9 mouse cellular contexts compared by ENCODE assay signal in genomic region chr13:53069076-53069690, GRCm38 (mm10).
A peak's percentile ranks its signal among the peaks of the same experiment; 100 is the strongest.
DNase-seq lines count a peak whose midpoint lies in the region.
"Had no signal": no experiment of that assay in that cellular context is flagged by ENCODE, and none has a peak within 500 bp of the region (broad histone marks: within the 10 kb centered on the region; RNA-seq: fewer than 3 reads in every experiment).

No protein-coding gene starts in this region.

- DNase-seq in gastrocnemius, adult 18-20 months (ENCODE audit: low spot score): peak; percentile 23
- no peak for DNase-seq in gastrocnemius, postnatal 36 days
- peak; percentile 16 for DNase-seq in lung, postnatal 10 days
- DNase-seq in lung, postnatal 4 days: no peak
- peak; percentile 32 for DNase-seq in gastrocnemius, postnatal 14 days
- peak; percentile 21 for DNase-seq in thymus, postnatal 25 days
- DNase-seq in kidney, postnatal 25 days: no peak
- no peak for DNase-seq in natural killer cell, adult 2 months (ENCODE audit: low spot score in 2 of 2)
- DNase-seq: lung, postnatal 14 days had no signal

- intact Hi-C loops in gastrocnemius, postnatal 36 days (cut with DNase I): no loop called here
- intact Hi-C loops in gastrocnemius, postnatal 14 days (cut with DNase I; ENCODE audit: low total_unique reads): no loop called here

Comparison
In these comparisons a context has a peak if more than half of its experiments do, and no peak if none do; other contexts are left out.
1. DNase-seq: peak in gastrocnemius, adult 18-20 months (single experiment), lung, postnatal 10 days (single experiment), gastrocnemius, postnatal 14 days (single experiment) and thymus, postnatal 25 days (single experiment); none in gastrocnemius, postnatal 36 days (0 of 2), lung, postnatal 4 days (0 of 2), kidney, postnatal 25 days (0 of 2) and natural killer cell, adult 2 months (0 of 2).